Mouse (Mus musculus) thymus, adult 2 months (tissue): ENCODE results near the gene Rpl10-ps3. TPM values are rescaled to one million over a fixed set of nuclear protein-coding genes. Genes with fewer than 3 reads are reported as not detected.

Source experiments
- DNase-seq: peaks from one replicate; pipeline ENCODE4 v3.0.0; 2021
- H3K27ac ChIP-seq: fragments of 200-500 bp; 2 replicates; pipeline ENCODE4 v1.5.1; 2012; ENCODE audit warnings: low read length, control low read depth; ENCODE audit not compliant: control insufficient read depth, insufficient read depth
- H3K27me3 ChIP-seq: fragments of 200-500 bp; 2 replicates; pipeline ENCODE4 v1.6.1; 2012; ENCODE audit warnings: mild to moderate bottlenecking, low read length, moderate library complexity, mixed read lengths; ENCODE audit not compliant: control insufficient read depth, insufficient read depth
- H3K36me3 ChIP-seq: fragments of 200-500 bp; 2 replicates; pipeline ENCODE4 v1.6.1; 2012; ENCODE audit warnings: mild to moderate bottlenecking, low read length, moderate library complexity; ENCODE audit not compliant: control insufficient read depth, insufficient read depth
- H3K4me1 ChIP-seq: fragments of 200-500 bp; replicated peaks from 2 replicates; pipeline ENCODE4 v1.6.1; 2012; ENCODE audit warnings: low read length; ENCODE audit not compliant: control insufficient read depth, insufficient read depth
- H3K4me3 ChIP-seq: fragments of 200-500 bp; 2 replicates; pipeline ENCODE4 v1.5.1; 2012; ENCODE audit warnings: mild to moderate bottlenecking, low read length, control low read depth, moderate library complexity; ENCODE audit not compliant: control insufficient read depth, insufficient read depth
- CTCF ChIP-seq: fragments of 200-500 bp; IDR thresholded peaks from 2 replicates; pipeline ENCODE4 v1.5.1; 2012; ENCODE audit warnings: mild to moderate bottlenecking, control low read depth, low read length, moderate library complexity, borderline replicate concordance; ENCODE audit not compliant: control insufficient read depth, poor library complexity, insufficient read depth; ENCODE audit errors: extremely low read depth
- POLR2A ChIP-seq: fragments of 200-500 bp; IDR thresholded peaks from 2 replicates; pipeline ENCODE4 v1.6.1; 2012; ENCODE audit warnings: mild to moderate bottlenecking, low read length, control low read depth, moderate library complexity; ENCODE audit not compliant: control insufficient read depth, poor library complexity, insufficient read depth; ENCODE audit errors: extremely low read depth
- WGBS: fragments of 180-500 bp; shearing (Covaris S2); methylation state at CpG from one replicate; pipeline ENCODE4 v1.1.7; 2018; 5-methylcytosine and 5-hydroxymethylcytosine counted together
- polyA plus RNA-seq: library from polyadenylated mRNA; depleted of rRNA; stranded (reverse); fragments of >200 nt; gene quantifications from 2 replicates; pipeline ENCODE4 v1.2.3, GENCODE M21; 2012; rRNA removed

Rpl10-ps3 gene
- polyA plus RNA-seq, 1 experiment: 71.6 TPM

GRCm38 (mm10) chr9:50315650-50316049 is 29.1 kb downstream of the Rpl10-ps3 start:
- 76% methylated on average over 3 of the region's 3 CpGs for WGBS
- no peak overlapping the region for H3K27ac ChIP-seq
- no peaks in the 10 kb centered on the region for H3K4me1 ChIP-seq
- no peaks in the 10 kb centered on the region for H3K27me3 ChIP-seq
- TF ChIP-seq CTCF: no peak
- TF ChIP-seq POLR2A: no peak
- no peak for DNase-seq
- H3K4me3 ChIP-seq: no peak overlapping the region
- H3K36me3 ChIP-seq: no peaks in the 10 kb centered on the region

GRCm38 (mm10) chr9:50311036-50311545 is 33.7 kb downstream of the Rpl10-ps3 start:
- no peak for DNase-seq
- WGBS: 93% methylated on average over 6 of the region's 6 CpGs
- H3K4me3 ChIP-seq: no peak overlapping the region
- TF ChIP-seq POLR2A (no peak), CTCF (no peak)
- H3K36me3 ChIP-seq: no peaks in the 10 kb centered on the region
- no peaks in the 10 kb centered on the region for H3K27me3 ChIP-seq
- no peaks in the 10 kb centered on the region for H3K4me1 ChIP-seq
- no peak overlapping the region for H3K27ac ChIP-seq

- no peaks in the 10 kb centered on the region for H3K36me3 ChIP-seq
- 90% methylated on average over 10 of the region's 10 CpGs for WGBS
- H3K27me3 ChIP-seq: no peaks in the 10 kb centered on the region
- no peaks in the 10 kb centered on the region for H3K4me1 ChIP-seq
- no peak overlapping the region for H3K4me3 ChIP-seq
- no peak for DNase-seq
- TF ChIP-seq POLR2A (no peak), CTCF (no peak)
- H3K27ac ChIP-seq: no peak overlapping the region
Measured at GRCm38 (mm10) chr9:50305666-50306402, 38.9 kb downstream of the Rpl10-ps3 start.

- no peak for TF ChIP-seq POLR2A
- no peak for TF ChIP-seq CTCF
- no peak for DNase-seq
- Histone ChIP-seq H3K36me3 (no peaks in the 10 kb centered on the region), H3K27me3 (no peaks in the 10 kb centered on the region), H3K27ac (no peak overlapping the region), H3K4me1 (no peaks in the 10 kb centered on the region), H3K4me3 (no peak overlapping the region)
- 86% methylated on average over 2 of the region's 2 CpGs for WGBS
Measured at GRCm38 (mm10) chr9:50305046-50305445, 39.7 kb downstream of the Rpl10-ps3 start.

- Histone ChIP-seq H3K4me3 (no peak overlapping the region), H3K36me3 (no peaks in the 10 kb centered on the region), H3K4me1 (no peaks in the 10 kb centered on the region), H3K27ac (no peak overlapping the region), H3K27me3 (no peaks in the 10 kb centered on the region)
- TF ChIP-seq CTCF: no peak
- TF ChIP-seq POLR2A: no peak
- DNase-seq: no peak
- WGBS: 93% methylated on average over 4 of the region's 4 CpGs
Measured at GRCm38 (mm10) chr9:50304004-50304403, 40.8 kb downstream of the Rpl10-ps3 start.

- H3K4me3 ChIP-seq: no peak overlapping the region
- DNase-seq: no peak
- TF ChIP-seq CTCF (no peak), POLR2A (no peak)
- H3K27ac ChIP-seq: no peak overlapping the region
- no peaks in the 10 kb centered on the region for H3K36me3 ChIP-seq
- no peaks in the 10 kb centered on the region for H3K27me3 ChIP-seq
- H3K4me1 ChIP-seq: no peaks in the 10 kb centered on the region
Measured at GRCm38 (mm10) chr9:50301722-50302121, 43.0 kb downstream of the Rpl10-ps3 start.

GRCm38 (mm10) chr9:50298389-50298788 is 46.4 kb downstream of the Rpl10-ps3 start:
- Histone ChIP-seq H3K27me3 (no peaks in the 10 kb centered on the region), H3K4me3 (no peak overlapping the region), H3K27ac (no peak overlapping the region), H3K36me3 (no peaks in the 10 kb centered on the region), H3K4me1 (no peaks in the 10 kb centered on the region)
- DNase-seq: no peak
- WGBS: 50% methylated on average over 2 of the region's 2 CpGs
- no peak for TF ChIP-seq CTCF
- TF ChIP-seq POLR2A: no peak

Other genes starting within 250 kb of the Rpl10-ps3 start
- 7.5 and 8.0 TPM in 2 replicates for gene Plet1, start 149.6 kb upstream of the Rpl10-ps3 start, polyA plus RNA-seq
- gene Pts, start 183.8 kb upstream of the Rpl10-ps3 start, polyA plus RNA-seq: 45.0 and 51.0 TPM in 2 replicates
- 3.2 and 5.0 TPM in 2 replicates for gene Il18, start 209.9 kb upstream of the Rpl10-ps3 start, polyA plus RNA-seq
- gene Bco2, start 210.2 kb upstream of the Rpl10-ps3 start, polyA plus RNA-seq: 0.23 and 0.38 TPM in 2 replicates
- not detected in 2 replicates for gene Tex12, start 216.4 kb upstream of the Rpl10-ps3 start, polyA plus RNA-seq